Mouse (Mus musculus): ENCODE results near the gene Tmem234. TPM values are rescaled to one million over a fixed set of nuclear protein-coding genes. Genes with fewer than 3 reads are reported as not detected.

The Tmem234 gene
- polyA plus RNA-seq, 2 experiments, result 179 to 191 TPM

DNA sequence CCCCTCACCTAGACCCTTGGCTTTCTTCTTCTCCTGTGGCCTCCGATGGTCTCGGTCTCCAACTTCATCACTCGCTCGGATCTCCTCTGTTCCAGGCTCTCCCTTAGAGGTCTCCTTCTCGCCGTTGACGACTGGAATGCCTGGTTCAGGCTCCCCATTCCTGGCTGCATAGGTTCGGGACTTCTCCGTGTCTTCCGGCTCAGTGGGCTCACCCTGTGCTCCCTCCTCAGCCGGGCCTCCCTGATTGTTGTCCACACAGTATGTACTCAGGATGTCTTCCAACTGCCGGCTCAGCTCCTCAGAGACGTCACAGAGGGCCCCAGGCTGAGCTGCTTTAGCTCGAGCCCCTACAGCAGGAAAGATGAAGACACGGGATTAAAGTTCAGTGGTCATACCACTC lies 38.8 kb downstream of the Tmem234 start:
- 87% methylated on average over 15 of the region's 15 CpGs for WGBS
- no peak overlapping the region for H3K27ac ChIP-seq (replicated peaks; ENCODE audit: low read depth, low read length)
- TF ChIP-seq POLR2A (IDR thresholded peaks at IDR 0.05; ENCODE audit: borderline replicate concordance, extremely low read depth, insufficient read depth, insufficient read length), result no peak
- H3K4me3 ChIP-seq (replicated peaks; ENCODE audit: low read length), result peak overlapping the region; percentile 55
- H3K4me2 ChIP-seq (replicated peaks; ENCODE audit: low read depth, low read length, severe bottlenecking), result peak overlapping the region; percentile 73
- ATAC-seq (ENCODE audit: low FRiP score, low read depth), result no peak
- no peaks in the 10 kb centered on the region for H3K27me3 ChIP-seq (ENCODE audit: control insufficient read depth, insufficient read depth, low read length)
- H3K4me1 ChIP-seq (ENCODE audit: control insufficient read depth, insufficient read depth, low read length), result peaks cover 20% of the 10 kb centered on the region
- DNase-seq (ENCODE audit: low spot score), result no peak
- peak overlapping the region; percentile 70 for H3K9ac ChIP-seq (ENCODE audit: low read depth, low read length, severe bottlenecking)
- no peaks in the 10 kb centered on the region for H3K9me3 ChIP-seq (ENCODE audit: control insufficient read depth, low read length)
- H3K36me3 ChIP-seq (ENCODE audit: control insufficient read depth, insufficient read depth, low read length), result peaks cover 52% of the 10 kb centered on the region

DNA sequence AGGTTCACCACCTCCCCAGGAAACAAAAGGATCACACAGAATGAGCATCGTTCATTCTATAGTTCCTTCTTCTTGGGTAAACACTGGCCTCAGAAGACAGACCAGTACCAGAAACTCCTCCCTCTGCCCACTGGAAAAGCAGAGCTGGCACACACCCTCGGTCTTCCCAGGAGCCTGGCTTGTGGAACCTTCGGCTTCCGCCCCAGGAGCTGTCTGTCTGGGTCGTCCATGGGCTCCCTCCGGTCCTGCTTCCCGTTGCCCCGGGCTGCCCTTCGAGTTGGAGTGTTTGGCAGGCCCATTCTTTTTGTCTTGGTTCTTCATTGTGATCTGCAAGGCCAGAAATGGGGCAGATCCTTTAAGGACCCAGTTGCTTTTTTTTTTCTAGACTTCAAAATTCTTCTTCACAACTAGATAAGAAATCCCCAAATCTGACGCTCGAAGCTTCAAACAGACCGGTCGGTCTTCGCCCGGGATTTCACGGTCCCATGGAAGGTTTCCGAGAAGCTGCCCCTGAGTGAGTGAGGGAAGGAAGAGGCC lies 39.7 kb downstream of the Tmem234 start:
- 5% methylated on average over 17 of the region's 17 CpGs for WGBS
- Histone ChIP-seq H3K4me2 (replicated peaks; ENCODE audit: low read depth, low read length, severe bottlenecking) (peak overlapping the region; percentile 73), H3K4me1 (ENCODE audit: control insufficient read depth, insufficient read depth, low read length) (peaks cover 20% of the 10 kb centered on the region), H3K27me3 (ENCODE audit: control insufficient read depth, insufficient read depth, low read length) (no peaks in the 10 kb centered on the region), H3K27ac (replicated peaks; ENCODE audit: low read depth, low read length) (peak overlapping the region; percentile 88), H3K4me3 (replicated peaks; ENCODE audit: low read length) (peak overlapping the region; percentile 55), H3K36me3 (ENCODE audit: control insufficient read depth, insufficient read depth, low read length) (peaks cover 48% of the 10 kb centered on the region), H3K9me3 (ENCODE audit: control insufficient read depth, low read length) (no peaks in the 10 kb centered on the region), H3K9ac (ENCODE audit: low read depth, low read length, severe bottlenecking) (peak overlapping the region; percentile 70)
- 0 out of 2 replicates have a peak, but pooled peaks have one; percentile 40 for TF ChIP-seq POLR2A (IDR thresholded peaks at IDR 0.05; ENCODE audit: borderline replicate concordance, extremely low read depth, insufficient read depth, insufficient read length)
- ATAC-seq (ENCODE audit: low FRiP score, low read depth) (no peak), DNase-seq (ENCODE audit: low spot score) (no peak)

DNA sequence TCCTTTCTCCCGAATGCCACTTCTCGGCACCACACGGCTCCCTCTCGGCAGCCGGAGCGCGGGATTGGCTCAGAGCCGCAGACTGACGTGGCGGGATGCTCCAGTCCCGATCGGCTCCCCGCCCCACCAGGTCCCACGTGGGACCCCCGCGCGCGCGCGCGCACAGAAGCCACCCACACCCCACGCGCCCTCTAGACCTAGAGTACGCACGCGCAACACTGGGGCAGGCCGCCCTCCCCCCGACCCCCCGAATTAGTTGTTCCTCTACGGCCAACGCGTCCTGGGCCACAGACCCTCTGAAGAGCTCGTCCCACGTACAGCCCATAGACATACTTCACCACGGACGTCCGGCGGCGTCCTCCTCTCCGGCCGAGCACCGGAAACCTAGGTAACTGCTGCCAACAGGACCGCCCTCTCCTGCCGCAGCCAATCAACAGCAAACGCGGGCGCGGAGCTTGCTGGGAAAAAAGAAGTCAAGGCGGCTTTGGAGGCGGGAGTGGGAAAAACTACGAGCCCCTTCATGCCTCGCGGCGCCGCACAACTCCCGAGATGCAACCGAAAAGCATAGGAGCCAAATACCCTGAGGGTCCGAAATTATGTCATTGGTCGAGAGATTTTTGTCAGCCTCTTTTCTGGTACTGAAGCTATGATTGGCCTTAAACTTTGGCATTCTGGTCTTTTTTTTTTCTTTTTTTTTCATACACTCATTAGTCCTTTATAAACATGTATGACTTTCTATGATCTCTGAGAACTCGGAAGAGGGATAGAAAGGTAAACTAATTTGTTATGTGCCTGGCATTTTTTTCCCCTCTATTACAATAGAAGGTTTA lies 40.4 kb downstream of the Tmem234 start, which contains the start of gene Txlna:
Gene Txlna (minus strand): TSS at position 428 of the 830 bp plus-strand sequence.
- WGBS, result under 1% methylated on average over 50 of the region's 60 CpGs

DNA sequence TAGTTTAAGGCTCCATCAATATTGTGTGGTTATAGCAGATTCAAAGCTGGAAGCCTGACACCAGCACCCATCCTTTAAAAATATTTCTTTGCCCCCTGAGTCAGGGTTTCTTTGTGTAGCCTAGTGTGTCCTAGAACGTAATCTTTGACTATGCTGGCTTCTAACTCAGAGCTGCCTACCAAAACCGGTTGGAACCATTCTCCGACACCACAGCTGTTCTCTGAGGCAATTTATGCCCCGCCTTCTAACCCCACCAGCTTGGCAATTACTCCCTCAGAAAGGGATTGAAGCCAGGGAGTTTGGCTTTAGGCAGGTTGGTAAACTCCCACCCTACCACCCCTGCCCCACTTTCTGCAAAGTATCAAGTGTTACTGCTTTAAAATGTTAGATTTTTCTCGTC lies 41.3 kb downstream of the Tmem234 start:
- H3K4me3 ChIP-seq (replicated peaks; ENCODE audit: low read length), result peak overlapping the region; percentile 55
- peaks cover 47% of the 10 kb centered on the region for H3K36me3 ChIP-seq (ENCODE audit: control insufficient read depth, insufficient read depth, low read length)
- no peaks in the 10 kb centered on the region for H3K9me3 ChIP-seq (ENCODE audit: control insufficient read depth, low read length)
- TF ChIP-seq POLR2A (IDR thresholded peaks at IDR 0.05; ENCODE audit: borderline replicate concordance, extremely low read depth, insufficient read depth, insufficient read length), result no peak
- peak overlapping the region; percentile 29 for H3K4me2 ChIP-seq (replicated peaks; ENCODE audit: low read depth, low read length, severe bottlenecking)
- peak; percentile 35 for DNase-seq (ENCODE audit: low spot score)
- no peak for ATAC-seq (ENCODE audit: low FRiP score, low read depth)
- WGBS, result 30% methylated on average over 5 of the region's 5 CpGs
- peaks cover 20% of the 10 kb centered on the region for H3K4me1 ChIP-seq (ENCODE audit: control insufficient read depth, insufficient read depth, low read length)
- 0 out of 2 replicates have a peak overlapping the region, but pooled peaks have one; percentile 1 for H3K9ac ChIP-seq (ENCODE audit: low read depth, low read length, severe bottlenecking)
- H3K27me3 ChIP-seq (ENCODE audit: control insufficient read depth, insufficient read depth, low read length), result no peaks in the 10 kb centered on the region
- 0 out of 2 replicates have a peak overlapping the region, but pooled peaks have one; percentile 43 for H3K27ac ChIP-seq (replicated peaks; ENCODE audit: low read depth, low read length)

More for the DNA sequence above, 40.4 kb downstream of the Tmem234 start, which contains the start of gene Txlna:
- Histone ChIP-seq H3K27me3 (ENCODE audit: control insufficient read depth, insufficient read depth, low read length) (no peaks in the 10 kb centered on the region), H3K4me1 (ENCODE audit: control insufficient read depth, insufficient read depth, low read length) (peaks cover 20% of the 10 kb centered on the region), H3K4me2 (replicated peaks; ENCODE audit: low read depth, low read length, severe bottlenecking) (peak within 1 kb of the TSS; percentile 73), H3K9me3 (ENCODE audit: control insufficient read depth, low read length) (no peaks in the 10 kb centered on the region), H3K9ac (ENCODE audit: low read depth, low read length, severe bottlenecking) (peak within 1 kb of the TSS; percentile 70), H3K27ac (replicated peaks; ENCODE audit: low read depth, low read length) (peak within 1 kb of the TSS; percentile 88), H3K4me3 (replicated peaks; ENCODE audit: low read length) (peak within 1 kb of the TSS; percentile 55), H3K36me3 (ENCODE audit: control insufficient read depth, insufficient read depth, low read length) (peaks cover 47% of the 10 kb centered on the region)
- DNase-seq (ENCODE audit: low spot score) (peak; percentile 98), ATAC-seq (ENCODE audit: low FRiP score, low read depth) (peak; percentile 94)
- peak; percentile 78; the same call in 1 of the 2 replicates for TF ChIP-seq POLR2A (IDR thresholded peaks at IDR 0.05; ENCODE audit: borderline replicate concordance, extremely low read depth, insufficient read depth, insufficient read length)

DNA sequence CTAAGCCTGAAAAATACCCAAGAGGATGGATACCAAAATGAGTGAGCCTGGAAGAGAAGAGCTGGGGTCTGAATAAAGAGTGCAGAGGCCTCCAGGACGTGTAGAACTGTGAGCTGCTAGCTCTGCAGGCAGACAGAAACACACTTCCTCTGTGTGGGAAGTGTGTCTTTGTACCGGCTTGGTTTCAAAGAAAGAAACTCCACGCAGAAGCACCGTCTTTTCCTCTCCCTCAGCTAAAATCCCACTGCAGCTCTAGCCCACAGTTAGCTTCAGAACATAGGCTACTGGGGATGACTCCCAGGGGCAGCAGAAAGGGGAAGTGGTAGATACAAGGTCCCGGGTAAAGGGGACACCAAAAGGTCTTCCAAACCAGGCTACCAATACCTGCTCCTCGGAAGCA lies 44.7 kb downstream of the Tmem234 start:
- H3K9me3 ChIP-seq (ENCODE audit: control insufficient read depth, low read length), result no peaks in the 10 kb centered on the region
- H3K4me2 ChIP-seq (replicated peaks; ENCODE audit: low read depth, low read length, severe bottlenecking), result no peak overlapping the region
- no peaks in the 10 kb centered on the region for H3K27me3 ChIP-seq (ENCODE audit: control insufficient read depth, insufficient read depth, low read length)
- no peak overlapping the region for H3K4me3 ChIP-seq (replicated peaks; ENCODE audit: low read length)
- no peak for ATAC-seq (ENCODE audit: low FRiP score, low read depth)
- no peak for TF ChIP-seq POLR2A (IDR thresholded peaks at IDR 0.05; ENCODE audit: borderline replicate concordance, extremely low read depth, insufficient read depth, insufficient read length)
- H3K4me1 ChIP-seq (ENCODE audit: control insufficient read depth, insufficient read depth, low read length), result peaks cover 6% of the 10 kb centered on the region
- H3K36me3 ChIP-seq (ENCODE audit: control insufficient read depth, insufficient read depth, low read length), result peaks cover 57% of the 10 kb centered on the region
- DNase-seq (ENCODE audit: low spot score), result no peak
- no peak overlapping the region for H3K9ac ChIP-seq (ENCODE audit: low read depth, low read length, severe bottlenecking)
- no peak overlapping the region for H3K27ac ChIP-seq (replicated peaks; ENCODE audit: low read depth, low read length)
- WGBS, result 93% methylated on average over 6 of the region's 6 CpGs

All from limb, embryonic 14.5 days (tissue).